Mouse (Mus musculus) kidney, postnatal 25 days (tissue): ENCODE results near the gene Srgap1.

Experiments used
- DNase-seq, 2 experiments: peaks; one replicate each; pipeline ENCODE4 v3.0.0; 2021; ENCODE audit warnings: mixed read lengths in 2 of 2

Gene Srgap1

GRCm38 (mm10) chr10:121873063-121873489, 174.0 kb downstream of the Srgap1 start:
- DNase-seq: no peak

- DNase-seq: no peak
Measured at GRCm38 (mm10) chr10:121869941-121870340, 177.2 kb downstream of the Srgap1 start.

GRCm38 (mm10) chr10:121868255-121868654, 178.9 kb downstream of the Srgap1 start:
- no peak for DNase-seq

GRCm38 (mm10) chr10:121865503-121866239, 181.4 kb downstream of the Srgap1 start:
- no peak for DNase-seq

- no peak for DNase-seq
Measured at GRCm38 (mm10) chr10:121860924-121861323, 186.2 kb downstream of the Srgap1 start.

- peak; percentile 38 to 69 for DNase-seq
Measured at GRCm38 (mm10) chr10:121859803-121860571, 187.1 kb downstream of the Srgap1 start.

- no peak for DNase-seq
Measured at GRCm38 (mm10) chr10:121858911-121859310, 188.2 kb downstream of the Srgap1 start.

GRCm38 (mm10) chr10:121858086-121858485, 189.0 kb downstream of the Srgap1 start:
- DNase-seq: no peak

GRCm38 (mm10) chr10:121855863-121856446, 191.2 kb downstream of the Srgap1 start:
- DNase-seq: peak in 1 of 2 experiments; percentile 27

GRCm38 (mm10) chr10:121853385-121853808, 193.7 kb downstream of the Srgap1 start:
- DNase-seq: peak in 1 of 2 experiments; percentile 32

- DNase-seq: no peak
Measured at GRCm38 (mm10) chr10:121849496-121849895, 197.6 kb downstream of the Srgap1 start.

- DNase-seq: no peak
Measured at GRCm38 (mm10) chr10:121845677-121846076, 201.4 kb downstream of the Srgap1 start.

GRCm38 (mm10) chr10:121837166-121837898, 209.8 kb downstream of the Srgap1 start:
- peak; percentile 18 to 62 for DNase-seq

- DNase-seq: peak; percentile 79 to 80
Measured at GRCm38 (mm10) chr10:121836507-121837165, 210.5 kb downstream of the Srgap1 start.

- DNase-seq: no peak
Measured at GRCm38 (mm10) chr10:121833443-121833842, 213.7 kb downstream of the Srgap1 start.

GRCm38 (mm10) chr10:121830335-121831307, 216.5 kb downstream of the Srgap1 start:
- no peak for DNase-seq

GRCm38 (mm10) chr10:121829800-121830303, 217.3 kb downstream of the Srgap1 start:
- no peak for DNase-seq

GRCm38 (mm10) chr10:121829034-121829433, 218.1 kb downstream of the Srgap1 start:
- DNase-seq: no peak

GRCm38 (mm10) chr10:121822674-121823073, 224.4 kb downstream of the Srgap1 start:
- no peak for DNase-seq

- no peak for DNase-seq
Measured at GRCm38 (mm10) chr10:121820846-121821245, 226.3 kb downstream of the Srgap1 start.

- DNase-seq: no peak
Measured at GRCm38 (mm10) chr10:121817983-121818382, 229.1 kb downstream of the Srgap1 start.
